Mouse (Mus musculus): ENCODE results near the gene Gm4792. TPM values are rescaled to one million over a fixed set of nuclear protein-coding genes. Genes with fewer than 3 reads are reported as not detected.

Gm4792 gene
- total and polyA plus RNA-seq, 2 experiments, result not detected

- TF ChIP-seq POLR2A (IDR thresholded peaks at IDR 0.05; ENCODE audit: extremely low read depth, insufficient read depth, low read length) (no peak), CTCF (IDR thresholded peaks at IDR 0.05; ENCODE audit: low read depth, low read length) (no peak)
- WGBS, result 87% methylated on average over 8 of the region's 8 CpGs
- H3K4me3 ChIP-seq (ENCODE audit: insufficient read depth, low read depth, low read length), result no peak overlapping the region
Measured at GRCm38 (mm10) chr10:94333328-94333727, 34.8 kb upstream of the Gm4792 start.

GRCm38 (mm10) chr10:94332358-94333137, 34.0 kb upstream of the Gm4792 start:
- DNase-seq (ENCODE audit: extremely low read depth, low read depth, low spot score), result no peak
- Histone ChIP-seq H3K79me2 (ENCODE audit: control insufficient read depth, insufficient read depth, low read length) (no peaks in the 10 kb centered on the region), H3K9ac (ENCODE audit: low read depth, low read length) (no peak overlapping the region), H3K27me3 (ENCODE audit: control insufficient read depth, insufficient read depth, low read length) (peaks cover 2% of the 10 kb centered on the region; the same call in 1 of the 2 replicates), H3K36me3 (ENCODE audit: control insufficient read depth, insufficient read depth, low read length) (no peaks in the 10 kb centered on the region), H3K4me1 (ENCODE audit: control insufficient read depth, insufficient read depth, low read length) (no peaks in the 10 kb centered on the region), H3K4me3 (ENCODE audit: insufficient read depth, low read depth, low read length) (no peak overlapping the region), H3K27ac (replicated peaks; ENCODE audit: insufficient read depth, low read depth, low read length) (no peak overlapping the region)
- WGBS, result 86% methylated on average over 16 of the region's 16 CpGs
- TF ChIP-seq POLR2A (IDR thresholded peaks at IDR 0.05; ENCODE audit: extremely low read depth, insufficient read depth, low read length), result no peak
- TF ChIP-seq CTCF (IDR thresholded peaks at IDR 0.05; ENCODE audit: low read depth, low read length), result peak; percentile 24; the same call in 1 of the 2 replicates

More at GRCm38 (mm10) chr10:94333328-94333727, 34.8 kb upstream of the Gm4792 start:
- H3K4me1 ChIP-seq (ENCODE audit: control insufficient read depth, insufficient read depth, low read length), result no peaks in the 10 kb centered on the region
- H3K27ac ChIP-seq (replicated peaks; ENCODE audit: insufficient read depth, low read depth, low read length), result no peak overlapping the region
- H3K36me3 ChIP-seq (ENCODE audit: control insufficient read depth, insufficient read depth, low read length), result no peaks in the 10 kb centered on the region
- DNase-seq (ENCODE audit: extremely low read depth, low read depth, low spot score), result no peak
- no peaks in the 10 kb centered on the region for H3K79me2 ChIP-seq (ENCODE audit: control insufficient read depth, insufficient read depth, low read length)
- no peak overlapping the region for H3K9ac ChIP-seq (ENCODE audit: low read depth, low read length)
- H3K27me3 ChIP-seq (ENCODE audit: control insufficient read depth, insufficient read depth, low read length), result peaks cover 2% of the 10 kb centered on the region; the same call in 1 of the 2 replicates

GRCm38 (mm10) chr10:94329962-94330361, 31.5 kb upstream of the Gm4792 start:
- Histone ChIP-seq H3K27ac (replicated peaks; ENCODE audit: insufficient read depth, low read depth, low read length) (no peak overlapping the region), H3K4me3 (ENCODE audit: insufficient read depth, low read depth, low read length) (no peak overlapping the region), H3K9ac (ENCODE audit: low read depth, low read length) (no peak overlapping the region), H3K4me1 (ENCODE audit: control insufficient read depth, insufficient read depth, low read length) (no peaks in the 10 kb centered on the region), H3K36me3 (ENCODE audit: control insufficient read depth, insufficient read depth, low read length) (no peaks in the 10 kb centered on the region), H3K79me2 (ENCODE audit: control insufficient read depth, insufficient read depth, low read length) (no peaks in the 10 kb centered on the region), H3K27me3 (ENCODE audit: control insufficient read depth, insufficient read depth, low read length) (peaks cover 2% of the 10 kb centered on the region; the same call in 1 of the 2 replicates)
- WGBS, result 62% methylated on average over 5 of the region's 5 CpGs
- no peak for DNase-seq (ENCODE audit: extremely low read depth, low read depth, low spot score)
- TF ChIP-seq CTCF (IDR thresholded peaks at IDR 0.05; ENCODE audit: low read depth, low read length), result no peak
- TF ChIP-seq POLR2A (IDR thresholded peaks at IDR 0.05; ENCODE audit: extremely low read depth, insufficient read depth, low read length), result no peak

- H3K4me1 ChIP-seq (ENCODE audit: control insufficient read depth, insufficient read depth, low read length), result no peaks in the 10 kb centered on the region
- DNase-seq (ENCODE audit: extremely low read depth, low read depth, low spot score), result no peak
- H3K36me3 ChIP-seq (ENCODE audit: control insufficient read depth, insufficient read depth, low read length), result no peaks in the 10 kb centered on the region
- no peaks in the 10 kb centered on the region for H3K27me3 ChIP-seq (ENCODE audit: control insufficient read depth, insufficient read depth, low read length)
- H3K27ac ChIP-seq (replicated peaks; ENCODE audit: insufficient read depth, low read depth, low read length), result no peak overlapping the region
- TF ChIP-seq CTCF (IDR thresholded peaks at IDR 0.05; ENCODE audit: low read depth, low read length) (no peak), POLR2A (IDR thresholded peaks at IDR 0.05; ENCODE audit: extremely low read depth, insufficient read depth, low read length) (no peak)
- no peak overlapping the region for H3K9ac ChIP-seq (ENCODE audit: low read depth, low read length)
- WGBS, result 77% methylated on average over 4 of the region's 4 CpGs
- H3K4me3 ChIP-seq (ENCODE audit: insufficient read depth, low read depth, low read length), result no peak overlapping the region
- H3K79me2 ChIP-seq (ENCODE audit: control insufficient read depth, insufficient read depth, low read length), result no peaks in the 10 kb centered on the region
Measured at GRCm38 (mm10) chr10:94318574-94318973, 20.1 kb upstream of the Gm4792 start.

DNA sequence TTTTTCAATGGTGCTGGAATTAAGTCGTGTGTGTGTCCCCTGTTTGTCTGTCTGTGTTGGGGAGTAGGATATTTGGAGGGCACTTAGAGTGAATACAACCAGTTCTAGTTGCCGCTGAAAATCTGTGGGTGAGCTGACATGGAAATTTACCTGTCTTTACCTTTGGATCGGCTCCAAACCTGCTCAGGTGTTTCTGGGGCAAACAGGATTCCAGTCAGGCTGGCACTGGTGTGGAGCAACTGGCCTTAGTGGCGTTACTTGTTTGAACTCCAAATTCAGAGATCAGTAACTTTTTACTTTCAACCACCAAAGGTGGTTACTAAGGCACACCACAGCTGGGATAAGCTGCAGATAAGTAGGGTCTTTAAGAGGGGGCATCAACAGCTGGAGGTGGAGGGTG, 14.6 kb upstream of the Gm4792 start:
- no peak overlapping the region for H3K9ac ChIP-seq (ENCODE audit: low read depth, low read length)
- no peak for TF ChIP-seq POLR2A (IDR thresholded peaks at IDR 0.05; ENCODE audit: extremely low read depth, insufficient read depth, low read length)
- TF ChIP-seq CTCF (IDR thresholded peaks at IDR 0.05; ENCODE audit: low read depth, low read length), result no peak
- no peaks in the 10 kb centered on the region for H3K36me3 ChIP-seq (ENCODE audit: control insufficient read depth, insufficient read depth, low read length)
- peaks cover 17% of the 10 kb centered on the region for H3K27me3 ChIP-seq (ENCODE audit: control insufficient read depth, insufficient read depth, low read length)
- H3K27ac ChIP-seq (replicated peaks; ENCODE audit: insufficient read depth, low read depth, low read length), result no peak overlapping the region
- no peaks in the 10 kb centered on the region for H3K79me2 ChIP-seq (ENCODE audit: control insufficient read depth, insufficient read depth, low read length)
- no peaks in the 10 kb centered on the region for H3K4me1 ChIP-seq (ENCODE audit: control insufficient read depth, insufficient read depth, low read length)
- 80% methylated on average over 4 of the region's 4 CpGs for WGBS
- H3K4me3 ChIP-seq (ENCODE audit: insufficient read depth, low read depth, low read length), result no peak overlapping the region
- no peak for DNase-seq (ENCODE audit: extremely low read depth, low read depth, low spot score)
